Mouse (Mus musculus) fat pad, adult 2 months (tissue): ENCODE results near the gene Ddx60.

Source experiments
- DNase-seq: peaks from one replicate; pipeline ENCODE4 v3.0.0-alpha.2; 2011; ENCODE audit warnings: low read depth, low spot score; ENCODE audit errors: extremely low read depth

Ddx60 gene

DNA sequence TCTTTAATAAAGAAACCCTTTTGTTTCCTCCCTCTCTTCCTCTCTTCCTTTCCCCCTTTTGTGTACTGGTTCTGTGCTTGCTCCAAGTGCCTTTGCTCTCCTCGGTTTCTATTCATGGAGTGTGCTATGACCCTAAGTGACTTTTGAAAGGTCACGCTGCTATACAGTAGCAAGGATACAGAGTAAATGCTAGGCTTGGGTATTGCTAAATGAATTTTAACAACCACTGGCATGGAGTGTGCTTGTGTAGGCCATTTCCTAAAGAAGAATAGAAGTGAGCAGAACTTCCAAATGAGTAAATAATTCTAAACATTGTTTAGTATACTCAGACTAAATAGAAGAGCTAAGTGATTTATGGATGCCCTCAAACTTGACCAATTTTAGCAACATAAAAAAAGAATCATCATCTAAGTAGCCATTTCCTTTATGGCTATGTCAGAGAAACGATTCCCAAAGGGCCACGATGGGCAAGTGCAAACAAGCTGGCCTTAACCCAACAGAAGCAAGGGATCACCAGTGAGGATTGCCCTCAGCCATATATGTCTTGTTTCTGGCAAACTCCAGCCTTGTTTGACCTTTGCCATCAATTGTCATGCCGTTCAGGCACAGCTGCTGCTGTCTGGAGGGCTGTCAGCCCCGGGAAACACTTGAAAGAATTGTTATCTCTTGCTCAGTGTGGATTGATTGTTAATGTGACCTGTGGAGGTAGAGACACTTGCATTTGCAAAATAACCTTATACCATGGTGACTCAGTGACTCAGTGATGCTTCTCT lies 58.0 kb downstream of the Ddx60 start:
- DNase-seq, result no peak

DNA sequence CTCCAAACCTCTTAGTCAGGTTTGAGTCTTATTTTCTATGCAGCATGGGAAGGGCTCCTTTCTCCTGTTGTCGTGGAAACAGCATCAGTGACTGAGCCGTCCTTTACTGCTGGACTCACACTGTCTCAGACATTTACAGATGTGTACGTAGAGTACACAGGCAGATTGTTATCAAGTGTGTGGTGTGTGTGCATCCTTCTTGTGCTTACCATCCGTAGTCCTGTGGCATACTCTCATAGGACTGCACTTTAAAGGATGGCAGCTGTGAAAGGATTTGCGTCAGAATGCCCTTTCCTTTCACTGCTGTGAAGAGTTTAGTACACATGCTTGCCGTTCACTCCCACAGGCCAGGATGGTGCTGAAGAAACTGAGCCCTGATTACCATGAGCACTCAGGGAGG lies 61.6 kb downstream of the Ddx60 start:
- no peak for DNase-seq

DNA sequence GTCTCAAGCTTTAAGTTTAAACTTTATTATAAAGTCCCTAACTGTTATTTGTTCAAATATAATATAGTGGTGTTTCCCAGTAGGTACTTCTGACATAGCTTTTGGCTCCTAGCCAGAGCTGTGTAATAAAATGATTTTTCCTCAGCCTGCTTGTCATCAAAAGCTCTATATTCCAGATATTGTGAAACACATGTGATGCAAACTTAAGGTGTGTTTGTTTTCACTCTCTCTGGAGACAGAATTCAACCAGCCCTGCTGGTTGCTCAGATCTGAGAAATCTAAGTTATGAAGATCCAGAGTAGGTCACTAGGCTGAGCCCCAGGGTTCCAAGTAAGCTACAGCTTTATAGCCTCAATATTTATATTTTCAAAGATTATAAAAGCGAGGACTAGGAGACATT lies 64.9 kb downstream of the Ddx60 start:
- peak; percentile 36 for DNase-seq

DNA sequence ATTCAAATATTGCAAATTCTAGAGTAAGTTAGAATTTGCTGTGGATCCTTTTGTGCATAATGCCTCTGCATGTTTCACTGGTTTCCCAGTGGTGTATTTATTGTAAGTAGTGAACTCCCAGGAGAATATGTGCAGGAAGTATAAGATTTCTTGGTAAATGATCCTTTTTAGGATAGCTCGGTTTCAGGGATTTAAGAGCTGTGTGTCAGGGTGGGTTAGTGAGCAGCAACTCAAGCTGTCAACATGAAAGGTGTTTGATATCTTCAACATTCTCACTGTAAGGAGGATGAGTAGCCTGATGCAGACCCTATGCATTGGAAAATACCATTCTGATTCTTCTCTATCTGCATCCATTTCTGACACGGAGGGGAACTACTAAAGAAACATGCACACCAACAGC lies 69.2 kb downstream of the Ddx60 start:
- DNase-seq, result no peak

DNA sequence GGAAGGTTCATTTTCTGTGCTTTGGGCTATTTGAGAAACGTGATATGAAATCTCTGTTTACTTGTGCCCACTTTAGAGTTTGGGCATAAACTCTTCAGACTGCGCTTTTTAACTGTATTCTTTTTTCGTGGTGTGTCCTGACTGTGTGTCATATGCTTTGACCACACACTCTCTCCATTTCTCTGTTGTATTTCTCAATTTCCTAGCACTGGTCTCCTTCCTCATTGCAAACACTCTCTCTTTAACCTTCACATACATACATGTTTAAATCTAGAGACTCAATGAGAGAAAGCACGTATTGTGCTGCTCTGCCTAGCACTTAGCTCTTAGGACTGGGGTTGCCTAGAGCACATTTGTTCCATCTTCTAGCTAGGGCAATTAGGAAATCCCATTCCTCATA lies 86.3 kb downstream of the Ddx60 start:
- no peak for DNase-seq

DNA sequence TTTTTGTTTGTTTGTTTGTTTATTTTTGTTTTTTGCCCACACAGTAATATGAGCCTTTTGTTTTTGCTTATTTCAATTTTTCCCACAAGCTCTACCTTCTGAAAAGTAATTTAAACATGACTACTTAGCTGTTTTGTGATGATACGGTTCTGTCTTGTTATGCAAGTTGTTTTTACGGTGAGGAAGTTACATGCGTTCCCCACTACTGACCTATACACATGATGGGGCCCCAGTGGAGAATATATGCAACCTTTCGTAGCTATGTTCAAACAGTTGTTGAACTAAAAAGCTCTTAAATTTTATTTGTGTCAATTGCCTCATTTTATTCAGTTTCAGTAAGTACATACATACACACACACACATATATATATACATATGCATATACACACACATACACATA lies 86.7 kb downstream of the Ddx60 start:
- DNase-seq, result no peak

DNA sequence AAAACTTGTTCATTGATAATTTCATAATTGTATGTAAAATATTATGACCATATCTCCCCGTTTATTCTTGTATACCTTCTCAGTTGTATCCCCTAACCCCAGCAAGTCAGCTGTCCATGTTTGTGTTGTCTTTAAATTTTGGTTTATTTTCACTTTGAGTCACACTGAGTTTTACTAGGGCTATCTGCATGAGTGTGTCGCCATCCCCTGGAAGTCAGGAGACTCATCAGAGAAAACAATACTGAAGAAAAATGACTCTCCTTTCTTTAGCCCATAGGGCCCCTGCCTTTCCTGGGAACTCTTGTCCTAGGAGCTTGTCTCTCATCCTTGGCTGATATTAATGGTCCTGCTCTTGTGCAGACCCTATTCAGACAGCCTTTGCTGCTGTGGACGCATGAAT lies 106.5 kb downstream of the Ddx60 start:
- DNase-seq, result no peak

DNA sequence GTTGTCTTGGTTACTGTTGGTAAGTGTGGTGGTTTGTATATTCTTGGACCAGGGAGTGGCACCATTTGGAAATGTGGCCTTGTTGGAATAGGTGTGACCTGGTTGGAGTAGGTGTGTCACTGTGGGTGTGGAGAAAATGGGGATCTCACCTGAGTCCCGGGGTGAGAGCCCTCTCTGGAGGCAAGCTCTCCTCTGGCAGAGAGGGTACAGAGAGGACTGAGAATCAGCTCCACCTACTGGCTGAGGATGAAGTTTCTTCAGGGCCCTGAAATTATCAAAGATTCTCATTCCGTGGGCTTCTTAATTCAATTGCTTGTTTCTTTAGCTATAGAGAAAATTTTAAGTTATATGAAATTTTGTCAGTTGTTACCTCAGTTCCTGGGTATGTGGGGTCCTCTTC lies 118.9 kb downstream of the Ddx60 start:
- no peak for DNase-seq

DNA sequence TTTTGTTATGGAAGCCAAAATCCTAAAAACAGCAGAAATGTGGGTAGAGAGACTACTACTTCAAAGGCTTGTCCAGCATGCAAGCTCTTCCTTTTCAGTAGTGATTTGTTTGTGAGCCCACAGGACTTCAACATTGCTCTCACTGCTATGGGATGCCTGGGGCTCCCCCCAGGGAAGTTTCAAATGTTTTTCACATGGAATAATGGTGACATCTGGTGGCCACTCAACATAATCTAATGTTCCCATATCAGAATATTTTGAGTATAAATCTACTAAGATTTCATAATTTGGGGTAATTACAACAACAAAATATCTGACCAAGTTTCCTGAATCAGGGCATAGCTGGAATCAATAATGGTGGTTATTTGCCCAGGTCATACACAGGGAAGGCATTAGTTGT lies 132.5 kb downstream of the Ddx60 start:
- no peak for DNase-seq

DNA sequence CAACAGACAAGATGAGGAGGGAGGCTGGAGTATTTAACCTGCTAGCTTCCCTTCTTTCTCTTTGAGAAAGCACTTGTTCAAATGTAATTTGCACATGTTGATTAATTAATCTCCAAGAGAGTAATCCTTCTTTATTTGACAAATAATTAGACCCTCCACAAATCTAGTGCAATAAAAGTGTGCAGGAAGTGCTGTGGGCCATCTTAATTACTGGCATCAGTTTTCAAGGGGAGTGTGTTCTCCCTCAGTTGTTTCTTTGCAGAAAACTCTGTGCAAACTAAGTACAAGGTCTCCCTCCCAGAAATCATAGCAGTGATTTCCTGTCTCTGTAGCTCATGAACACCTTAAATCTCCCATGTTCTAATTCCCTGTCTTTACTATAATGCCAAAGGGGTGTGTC lies 140.4 kb downstream of the Ddx60 start:
- DNase-seq, result no peak

DNA sequence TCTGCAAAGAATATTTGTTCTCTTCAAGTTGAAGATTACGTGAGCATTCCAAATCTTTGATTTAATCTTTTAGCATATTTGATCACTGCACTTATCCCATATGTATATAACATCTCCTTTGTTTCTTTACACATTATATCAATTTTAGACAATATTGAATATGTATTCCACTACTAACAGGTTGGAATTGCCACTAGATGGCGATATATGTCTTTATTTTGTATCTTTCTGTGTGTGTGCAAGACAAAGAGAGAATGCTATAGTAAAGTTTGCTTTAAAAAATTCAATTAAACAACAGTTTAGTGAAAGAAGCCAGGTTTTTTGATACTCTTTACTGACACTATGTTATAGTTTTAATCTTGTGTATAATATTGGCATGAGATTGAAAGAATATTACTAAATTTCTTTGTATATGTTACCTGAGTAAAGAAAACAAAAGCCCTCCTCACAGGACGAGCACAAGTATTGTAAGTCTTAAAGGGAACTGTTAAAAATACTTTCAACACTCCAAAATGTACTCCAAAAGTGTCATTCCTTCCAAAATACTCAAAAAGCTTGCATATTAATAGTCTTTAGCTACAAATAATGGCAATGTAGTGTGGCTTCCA lies 152.4 kb downstream of the Ddx60 start:
- no peak for DNase-seq

DNA sequence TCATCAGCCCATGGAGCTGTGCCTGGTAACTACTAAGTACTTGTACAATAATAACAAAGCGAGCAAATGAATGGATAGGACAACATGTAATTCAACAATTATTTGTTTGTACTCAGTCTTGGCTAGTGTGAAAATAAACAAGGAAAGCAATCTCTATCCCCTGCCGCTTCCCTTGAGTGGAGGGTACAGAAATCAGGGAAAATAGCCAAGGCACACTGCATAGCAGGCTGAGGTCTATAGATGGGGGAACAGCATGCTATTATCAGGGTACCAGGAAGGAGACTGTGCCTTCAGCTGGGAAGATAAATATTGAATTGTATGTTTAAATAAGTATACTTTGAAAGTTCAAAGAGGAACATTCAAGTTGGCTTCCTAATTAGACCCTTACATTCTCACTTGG lies 153.9 kb downstream of the Ddx60 start:
- no peak for DNase-seq
